Mouse (Mus musculus) ES-E14 (cell line): Measurements from ENCODE around the gene Cela2a. TPM values are rescaled to one million over a fixed set of nuclear protein-coding genes. Genes with fewer than 3 reads are reported as not detected.

ENCODE experiments used
- DNase-seq: peaks from one replicate; pipeline ENCODE4 v3.0.0-alpha.2; 2013; ENCODE audit warnings: low read depth, low spot score
- H3K27ac ChIP-seq: 2 replicates; pipeline ENCODE4 v1.5.1; 2012; ENCODE audit warnings: low read depth, mild to moderate bottlenecking, low read length, moderate library complexity, mixed read lengths; ENCODE audit not compliant: poor library complexity, insufficient read depth, severe bottlenecking
- H3K36me3 ChIP-seq: 2 replicates; pipeline ENCODE4 v1.6.1; 2012; ENCODE audit warnings: mild to moderate bottlenecking, low read length, moderate library complexity, mixed read lengths; ENCODE audit not compliant: control insufficient read depth, poor library complexity, insufficient read depth, severe bottlenecking
- H3K4me1 ChIP-seq, 2 experiments: fragments of 150-350 bp in 1 of 2; sonication (generic) in 1 of 2; 2 replicates each; pipeline ENCODE4 v1.6.1; 2012; ENCODE audit warnings: low read length in 2 of 2, mild to moderate bottlenecking in 1 of 2, mixed read lengths in 1 of 2; ENCODE audit not compliant: control insufficient read depth in 2 of 2, insufficient read depth in 2 of 2, poor library complexity in 1 of 2
- H3K4me3 ChIP-seq, 2 experiments: fragments of 150-350 bp in 1 of 2; sonication (generic) in 1 of 2; 2 replicates each; pipeline ENCODE4 v1.5.1; 2012; ENCODE audit warnings: low read length in 2 of 2, low read depth in 1 of 2, mild to moderate bottlenecking in 1 of 2, mixed read lengths in 1 of 2; ENCODE audit not compliant: insufficient read depth in 1 of 2, poor library complexity in 1 of 2, severe bottlenecking in 1 of 2
- H3K9ac ChIP-seq: 2 replicates; pipeline ENCODE4 v1.6.1; 2012; ENCODE audit warnings: low read depth, mild to moderate bottlenecking, low read length, mixed read lengths; ENCODE audit not compliant: poor library complexity, insufficient read depth, severe bottlenecking
- H3K9me3 ChIP-seq: fragments of 150-350 bp; sonication (generic); 2 replicates; pipeline ENCODE4 v1.6.1; 2012; ENCODE audit warnings: low read depth, mild to moderate bottlenecking, low read length; ENCODE audit not compliant: control insufficient read depth, insufficient read depth
- CHD2 ChIP-seq: IDR thresholded peaks from 2 replicates; pipeline ENCODE4 v1.6.1; 2014; ENCODE audit warnings: mild to moderate bottlenecking, low read depth, low read length, inconsistent platforms
- HCFC1 ChIP-seq: IDR thresholded peaks from 2 replicates; pipeline ENCODE4 v1.6.1; 2012; ENCODE audit warnings: low read length, inconsistent platforms, borderline replicate concordance; ENCODE audit not compliant: insufficient read depth
- MAFK ChIP-seq: IDR thresholded peaks from 2 replicates; pipeline ENCODE4 v1.6.1; 2014; ENCODE audit warnings: mild to moderate bottlenecking, low read depth, low read length, inconsistent platforms; ENCODE audit not compliant: insufficient read depth
- ZC3H11A ChIP-seq: IDR thresholded peaks from 2 replicates; pipeline ENCODE4 v1.6.1; 2012; ENCODE audit warnings: low read depth, mild to moderate bottlenecking, inconsistent platforms, low read length, borderline replicate concordance
- ZNF384 ChIP-seq: IDR thresholded peaks from 2 replicates; pipeline ENCODE4 v1.6.1; 2012; ENCODE audit warnings: low read depth, low read length, inconsistent platforms
- in situ Hi-C, 2 experiments: fragments of 600-800 bp; cut with MboI; formaldehyde crosslinking; loops; one replicate each; pipeline ENCODE4 v1.15.1; 2025; ENCODE audit warnings: low sequenced_read_pairs in 2 of 2, inconsistent platforms in 1 of 2; ENCODE audit not compliant: unreplicated experiment in 2 of 2
- total RNA-seq: library from RNA; depleted of rRNA; stranded (reverse); fragments of 300-350 nt; gene quantifications from 2 replicates; pipeline ENCODE4 v1.2.3, GENCODE M21; 2012; rRNA removed

Cela2a gene
- 7.3 and 8.2 TPM in 2 replicates for total RNA-seq

GRCm38 (mm10) chr4:141826060-141826459 lies at the start of gene Cela2a:
Cela2a (minus strand) TSS chr4:141826160.
- H3K27ac ChIP-seq: no peak within 1 kb of the TSS
- no peaks in the 10 kb centered on the region for H3K36me3 ChIP-seq
- H3K4me1 ChIP-seq: peaks cover 4 to 8% of the 10 kb centered on the region in 2 experiments; a peak in 2 of 4 replicates
- no peak within 1 kb of the TSS for H3K4me3 ChIP-seq
- in situ Hi-C loops: no loop called here
- H3K9me3 ChIP-seq: no peaks in the 10 kb centered on the region
- TF ChIP-seq ZNF384 (no peak), HCFC1 (no peak), ZC3H11A (no peak), MAFK (no peak), CHD2 (no peak)
- DNase-seq: no peak
- H3K9ac ChIP-seq: no peak within 1 kb of the TSS

DNA sequence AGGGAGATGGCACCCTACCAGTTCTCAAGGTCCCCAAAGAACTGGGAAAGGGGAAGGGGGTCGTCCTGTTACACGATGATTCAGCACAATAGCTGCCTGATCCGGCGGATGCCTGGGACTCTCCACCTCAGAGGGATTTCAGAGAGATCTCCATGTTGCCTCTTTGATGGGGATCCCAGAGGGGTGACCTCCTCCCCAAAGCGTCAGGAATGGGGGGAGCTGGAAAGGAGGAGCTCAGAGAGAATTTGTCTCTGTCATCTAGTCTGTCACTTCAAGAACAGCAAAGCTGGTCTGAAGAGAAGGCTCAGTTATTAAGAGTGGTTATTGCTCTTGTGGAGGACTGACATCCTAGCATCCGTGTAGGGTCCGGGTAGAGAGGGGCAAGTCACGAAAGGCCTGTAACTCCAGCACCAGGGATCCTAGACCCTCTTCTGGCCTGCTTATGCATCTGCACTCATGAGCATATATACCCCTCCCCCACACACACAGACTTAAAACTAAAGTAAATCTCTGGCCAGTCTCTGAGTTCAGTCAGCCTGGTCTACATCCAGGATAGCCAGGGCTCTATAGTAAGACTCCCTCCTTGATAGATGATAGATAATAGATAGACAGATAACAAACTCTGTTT lies 49.6 kb upstream of the Cela2a start:
- Histone ChIP-seq H3K9me3 (no peaks in the 10 kb centered on the region), H3K27ac (no peak overlapping the region), H3K36me3 (no peaks in the 10 kb centered on the region), H3K9ac (no peak overlapping the region; the same call in 1 of the 2 replicates), H3K4me3 (peak overlapping the region; percentile 75 to 95), H3K4me1 (peaks cover 5 to 14% of the 10 kb centered on the region in 2 experiments; a peak in 2 of 4 replicates)
- in situ Hi-C loops: no loop called here
- TF ChIP-seq MAFK (peak; percentile 70), ZC3H11A (no peak)
- no peak for DNase-seq

GRCm38 (mm10) chr4:141874601-141875460 lies 48.9 kb upstream of the Cela2a start, which contains the start of gene Efhd2:
Efhd2 (minus strand) TSS chr4:141874920.
- peak within 1 kb of the TSS; percentile 81 for H3K9ac ChIP-seq
- H3K4me3 ChIP-seq: peak within 1 kb of the TSS; percentile 75 to 95
- H3K9me3 ChIP-seq: no peaks in the 10 kb centered on the region
- TF ChIP-seq MAFK (no peak), HCFC1 (no peak), ZNF384 (no peak), ZC3H11A (no peak), CHD2 (no peak)
- H3K4me1 ChIP-seq: peaks cover 1 to 14% of the 10 kb centered on the region in 2 experiments; a peak in 1 of 4 replicates
- DNase-seq: peak; percentile 82
- no peak within 1 kb of the TSS for H3K27ac ChIP-seq
- in situ Hi-C loops: no loop called here
- no peaks in the 10 kb centered on the region for H3K36me3 ChIP-seq

- no peak for DNase-seq
- in situ Hi-C loops: no loop called here
- TF ChIP-seq CHD2: no peak
- H3K9me3 ChIP-seq: no peaks in the 10 kb centered on the region
- no peak overlapping the region for H3K27ac ChIP-seq
- peak overlapping the region; percentile 75 to 95 for H3K4me3 ChIP-seq
- peak overlapping the region; percentile 81 for H3K9ac ChIP-seq
- H3K4me1 ChIP-seq: peaks cover 1 to 16% of the 10 kb centered on the region in 2 experiments; a peak in 1 of 4 replicates
- no peaks in the 10 kb centered on the region for H3K36me3 ChIP-seq
These were observed 48.2 kb upstream of the Cela2a start for GRCm38 (mm10) chr4:141874111-141874600.
